Mouse (Mus musculus) liver, embryonic 14 days (tissue): ENCODE measurements around the gene Mall. TPM values are rescaled to one million over a fixed set of nuclear protein-coding genes. Genes with fewer than 3 reads are reported as not detected.

Experiments
- polyA plus RNA-seq: library from polyadenylated mRNA; depleted of rRNA; stranded (reverse); fragments of >200 nt; gene quantifications from 2 replicates; pipeline ENCODE4 v1.2.3, GENCODE M21; 2012; rRNA removed

Gene Mall
- 0.03 TPM in 1 of 2 replicates, not detected in the other for polyA plus RNA-seq

DNA sequence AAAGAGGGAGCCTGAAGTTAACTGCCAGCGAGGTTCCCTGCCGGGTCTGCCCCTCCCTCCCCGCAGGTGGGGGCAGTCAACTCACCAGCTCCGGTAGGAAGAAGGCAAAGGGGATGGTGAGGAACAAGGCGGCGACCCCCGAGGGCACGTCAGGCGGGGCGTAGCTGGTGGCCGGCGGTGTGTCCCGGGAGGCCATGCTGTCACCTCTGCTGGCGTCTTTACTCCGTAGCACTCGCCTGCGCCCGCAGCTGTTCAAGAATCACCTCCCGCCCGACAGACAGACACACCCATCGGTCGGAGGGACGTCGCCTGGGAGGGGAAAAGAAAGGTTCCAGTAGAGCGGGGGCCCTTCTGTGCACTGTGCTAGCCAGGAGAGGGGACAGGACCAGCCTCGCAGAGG is at the start of gene Mall:
Gene Mall (minus strand): TSS at position 262 of the 400 bp plus-strand sequence.

DNA sequence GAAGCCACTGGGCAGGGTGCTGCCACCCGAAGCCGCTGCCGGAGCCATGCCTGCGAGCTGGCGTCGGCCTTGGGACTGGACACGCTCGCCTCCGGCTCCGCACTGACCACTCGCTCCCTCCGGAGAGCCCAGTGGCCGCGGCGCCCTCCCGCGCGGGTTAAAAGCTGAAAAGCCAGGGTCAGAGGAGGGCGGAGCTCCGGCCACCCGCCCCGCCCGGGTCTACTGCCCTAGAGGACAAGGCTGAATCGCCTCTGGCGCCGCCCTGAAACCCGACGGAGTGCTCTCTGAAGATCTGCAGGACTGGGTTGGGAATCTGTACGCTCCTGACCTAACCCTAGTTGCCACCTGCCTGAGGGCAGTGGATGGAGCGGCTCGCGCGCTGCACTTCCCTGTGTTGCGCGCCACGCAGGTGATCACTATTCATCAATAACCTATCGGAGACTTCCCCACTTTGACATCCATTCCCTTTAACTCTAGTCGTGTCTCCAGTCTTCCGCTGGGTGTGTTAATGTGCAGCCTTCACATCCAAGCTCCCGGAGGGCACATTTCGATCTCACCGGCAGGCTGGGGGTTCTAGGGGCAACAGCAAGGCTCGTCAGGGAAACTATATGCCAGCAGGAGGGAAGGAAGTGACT is 73.5 kb downstream of the Mall start, which contains the start of gene Mal:
Gene Mal (minus strand): TSS at position 610 of the 635 bp plus-strand sequence.

Other genes with a start within 250 kb of the Mall start
- gene Kcnip3, start 207.8 kb downstream of the Mall start, polyA plus RNA-seq = 0.34 and 0.39 TPM in 2 replicates
- 0.08 TPM in 1 of 2 replicates, not detected in the other for gene Prom2, start 188.5 kb downstream of the Mall start, polyA plus RNA-seq
- 1.2 and 1.4 TPM in 2 replicates for gene Zfp661, start 142.8 kb downstream of the Mall start, polyA plus RNA-seq
- 51.3 and 52.7 TPM in 2 replicates for gene Mrps5, start 142.7 kb downstream of the Mall start, polyA plus RNA-seq
- gene Mal, start 73.2 kb downstream of the Mall start, polyA plus RNA-seq = 0.01 and 0.09 TPM in 2 replicates
- 5.4 and 6.1 TPM in 2 replicates for gene Nphp1, start 59.0 kb upstream of the Mall start, polyA plus RNA-seq
- gene Mtln, start 62.6 kb upstream of the Mall start, polyA plus RNA-seq = 20.8 and 26.0 TPM in 2 replicates
- gene Bub1, start 101.9 kb upstream of the Mall start, polyA plus RNA-seq = 17.5 and 21.0 TPM in 2 replicates
- gene Acoxl, start 108.9 kb upstream of the Mall start, polyA plus RNA-seq = 0.01 TPM in 1 of 2 replicates, not detected in the other